Mouse (Mus musculus): ENCODE measurements at regions not wholly inside any gene's neighbourhood (a gene's known extent, or its start where the extent isn't known, plus 50 kb on each side); places are given as distances from the start of the nearest gene placed in this dataset.

DNA sequence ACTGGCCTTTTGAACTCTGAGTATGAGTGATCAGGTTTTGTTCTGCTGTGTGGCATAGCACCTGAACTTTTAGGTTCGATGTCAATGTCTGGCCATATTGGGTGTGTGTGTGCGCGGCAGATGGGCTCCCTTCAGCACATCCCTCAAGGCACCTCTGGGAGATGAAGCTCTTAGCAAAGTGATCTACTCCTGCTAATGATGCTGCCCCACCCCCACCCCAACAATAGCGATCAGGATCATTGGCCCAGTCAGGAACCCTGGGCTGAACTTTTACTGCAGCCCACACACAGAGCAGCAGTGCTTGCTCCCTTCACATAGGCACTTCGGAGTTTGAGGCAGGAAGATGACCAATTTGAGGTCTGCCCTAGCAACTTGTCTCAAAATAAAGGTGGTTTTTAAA lies 141.9 kb upstream of the Lrig1 start:
- TF ChIP-seq POLR2A (IDR thresholded peaks at IDR 0.05; ENCODE audit: borderline replicate concordance, extremely low read depth, low read depth, low read length) (no peak), CTCF (IDR thresholded peaks at IDR 0.05; ENCODE audit: insufficient read depth, low read length) (no peak)

Data from lung, adult 2 months (tissue).